8 mouse cellular contexts compared by ENCODE assay signal in the genomic region with DNA sequence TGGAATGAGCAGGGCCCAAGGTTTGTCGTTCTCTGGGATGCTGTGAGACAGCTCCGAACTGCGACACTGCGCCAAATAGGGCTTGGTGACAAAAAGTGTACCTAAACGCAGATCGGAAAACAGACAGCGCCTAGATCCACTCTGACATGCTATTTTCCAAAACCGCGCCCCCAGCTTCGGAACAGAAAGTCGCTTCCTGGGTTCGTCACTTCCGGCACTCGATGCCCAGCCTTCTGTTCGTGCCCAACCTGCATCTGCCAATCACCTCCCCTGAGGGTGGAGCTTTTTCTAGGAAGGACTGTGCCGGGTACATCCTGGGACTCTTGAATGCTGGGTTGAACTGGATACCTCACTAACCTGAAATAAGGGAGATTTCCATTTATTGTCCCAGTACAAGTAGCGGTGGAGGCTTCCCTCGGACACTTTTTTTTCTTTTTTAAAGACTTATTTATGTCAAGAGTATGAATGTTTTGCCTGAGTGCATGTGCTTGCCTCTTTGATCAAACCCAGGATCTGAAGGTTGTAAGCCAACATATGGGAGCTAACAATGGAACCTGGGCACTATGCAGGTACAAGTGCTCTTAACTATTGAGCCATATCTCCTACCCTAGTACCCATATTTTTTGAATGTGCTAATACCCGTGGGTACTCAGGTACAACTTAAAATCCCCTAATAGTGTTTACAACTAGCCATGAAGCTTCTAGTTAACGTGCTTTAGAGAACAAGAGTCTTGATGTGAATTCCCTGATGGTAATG. TPM values are rescaled to one million over a fixed set of nuclear protein-coding genes. Genes with fewer than 3 reads are reported as not detected.
DNase-seq lines count a peak whose midpoint lies in the region; ATAC-seq lines count a peak whose summit lies in the region.

A gene (plus strand): TSS at position 279 of the 757 bp plus-strand sequence.

- peak; percentile 85 to 86 for DNase-seq in adrenal gland, adult 18-20 months (ENCODE audit: low spot score in 2 of 2)
- DNase-seq in embryo, embryonic 10.5 days (ENCODE audit: low spot score): peak; percentile 95
- DNase-seq in gastrocnemius, postnatal 10 days: peak; percentile 93
- DNase-seq in left cerebral cortex, adult 9 months (ENCODE audit: low spot score in 2 of 2): peak; percentile 80 to 96
- DNase-seq in right cerebral cortex, adult 2 months (ENCODE audit: low spot score in 2 of 2): peak; percentile 96 to 97
- peak; percentile 84 for DNase-seq in urinary bladder, postnatal 10 days (ENCODE audit: low spot score)

- peak within 1 kb of the TSS; percentile 96 for H3K4me3 ChIP-seq in megakaryocyte, embryonic 14.5 days (replicated peaks)

- H3K9me3 ChIP-seq in megakaryocyte, embryonic 14.5 days: no peaks in the 10 kb centered on the region

- H3K4me1 ChIP-seq in megakaryocyte, embryonic 14.5 days: peaks cover 36% of the 10 kb centered on the region

- no peaks in the 10 kb centered on the region for H3K27me3 ChIP-seq in megakaryocyte, embryonic 14.5 days (replicated peaks)

- peaks cover 20% of the 10 kb centered on the region for H3K36me3 ChIP-seq in megakaryocyte, embryonic 14.5 days (replicated peaks; ENCODE audit: low read length)

- ATAC-seq in inflammation-experienced regulatory T-cells, adult 6 months: peak; percentile 99

RNA-seq across cellular contexts. Expression of the gene that starts here (rescaled TPM):
- total RNA-seq in adrenal gland, adult 18-20 months (2021): 10 to 100 TPM; 23.0 to 27.2 TPM
- total RNA-seq in gastrocnemius, postnatal 10 days (2021): 10 to 100 TPM; 21.4 to 24.8 TPM
- 10 to 100 TPM in 2 of 3 experiments, 1 to 10 TPM in 1; 8.7 to 11.4 (median 10.1) TPM for polyA plus RNA-seq in inflammation-experienced regulatory T-cells, adult 6 months (2017; shearing (Covaris generic))
- polyA plus RNA-seq in megakaryocyte, embryonic 14.5 days (2012; ENCODE audit: insufficient read depth, low replicate concordance): 2.0 TPM in 1 of 2 replicates, not detected in the other

Comparison
In these comparisons a context has a peak if more than half of its experiments do, and no peak if none do; other contexts are left out.
1. Peak in every context shown above with its lines: DNase-seq, ATAC-seq and H3K4me3 ChIP-seq.